Mouse (Mus musculus) hindbrain, embryonic 15.5 days (tissue): ENCODE data around the gene Slain1. TPM values are rescaled to one million over a fixed set of nuclear protein-coding genes. Genes with fewer than 3 reads are reported as not detected.
A peak's percentile ranks its signal among the peaks of the same experiment; 100 is the strongest.

Source experiments
- ATAC-seq: fragments of 200-750 bp; cut with Nextera tagmentation; 2 replicates; pipeline ENCODE4 v1.8.0; 2017; ENCODE audit warnings: low read depth, moderate number of reproducible peaks, moderate TSS enrichment; ENCODE audit not compliant: low FRiP score
- H3K27ac ChIP-seq: fragments of 300-500 bp; sonication (generic); replicated peaks from 2 replicates; pipeline ENCODE4 v1.5.1; 2015; ENCODE audit warnings: mild to moderate bottlenecking, inconsistent platforms
- H3K27me3 ChIP-seq: fragments of 300-500 bp; sonication (generic); 2 replicates; pipeline ENCODE4 v1.6.1; 2015; ENCODE audit warnings: control low read depth, inconsistent platforms
- H3K36me3 ChIP-seq: fragments of 300-500 bp; sonication (generic); 2 replicates; pipeline ENCODE4 v1.6.1; 2015; ENCODE audit warnings: control low read depth, inconsistent platforms
- H3K4me1 ChIP-seq: fragments of 300-500 bp; sonication (generic); replicated peaks from 2 replicates; pipeline ENCODE4 v1.6.1; 2015; ENCODE audit warnings: control low read depth, inconsistent platforms
- H3K4me2 ChIP-seq: fragments of 300-500 bp; sonication (generic); 2 replicates; pipeline ENCODE4 v1.6.1; 2015; ENCODE audit warnings: moderate library complexity, mild to moderate bottlenecking, inconsistent platforms
- H3K4me3 ChIP-seq: fragments of 300-500 bp; sonication (generic); 2 replicates; pipeline ENCODE4 v1.5.1; 2015; ENCODE audit warnings: mild to moderate bottlenecking, inconsistent platforms
- H3K9ac ChIP-seq: fragments of 300-500 bp; sonication (generic); 2 replicates; pipeline ENCODE4 v1.6.1; 2015; ENCODE audit warnings: inconsistent platforms
- H3K9me3 ChIP-seq: fragments of 300-500 bp; sonication (generic); 2 replicates; pipeline ENCODE4 v1.6.1; 2016; ENCODE audit warnings: control low read depth, inconsistent platforms
- WGBS: fragments of 180-500 bp; shearing (Covaris S2); methylation state at CpG from one replicate; pipeline ENCODE4 v1.1.7; 2015; 5-methylcytosine and 5-hydroxymethylcytosine counted together
- polyA plus RNA-seq: library from polyadenylated mRNA; unstranded; fragments of >200 nt; fragmentation: Nextera tagmentation; extraction: Ambion mirVana; gene quantifications from 2 replicates; pipeline ENCODE4 v1.2.1, GENCODE M21; 2015

Slain1 gene
- polyA plus RNA-seq, 1 experiment from 2014 or later = 21.1 TPM

- H3K27ac ChIP-seq = peak overlapping the region; percentile 98
- H3K36me3 ChIP-seq = no peaks in the 10 kb centered on the region
- H3K9ac ChIP-seq = no peak overlapping the region
- H3K4me1 ChIP-seq = peaks cover 50% of the 10 kb centered on the region
- no peaks in the 10 kb centered on the region for H3K27me3 ChIP-seq
- H3K4me2 ChIP-seq = peak overlapping the region; percentile 83
- WGBS = 23% methylated on average over 4 of the region's 4 CpGs
- peak overlapping the region; percentile 85 for H3K4me3 ChIP-seq
- H3K9me3 ChIP-seq = no peaks in the 10 kb centered on the region
- no peak for ATAC-seq
These were observed 726 bp upstream of the Slain1 start for GRCm38 (mm10) chr14:103649302-103649701.

- Histone ChIP-seq H3K27ac (peak overlapping the region; percentile 98), H3K4me3 (peak overlapping the region; percentile 85), H3K4me1 (peaks cover 59% of the 10 kb centered on the region), H3K36me3 (no peaks in the 10 kb centered on the region), H3K9me3 (no peaks in the 10 kb centered on the region), H3K9ac (peak overlapping the region; percentile 89), H3K27me3 (no peaks in the 10 kb centered on the region), H3K4me2 (peak overlapping the region; percentile 83)
- peak; percentile 71 for ATAC-seq
- under 1% methylated on average over 44 of the region's 67 CpGs for WGBS
These were observed 529 bp downstream of the Slain1 start for GRCm38 (mm10) chr14:103650413-103651101.

- ATAC-seq = peak; percentile 24
- Histone ChIP-seq H3K36me3 (no peaks in the 10 kb centered on the region), H3K4me3 (peak overlapping the region; percentile 85), H3K27ac (peak overlapping the region; percentile 98), H3K27me3 (no peaks in the 10 kb centered on the region), H3K4me1 (peaks cover 63% of the 10 kb centered on the region), H3K9me3 (no peaks in the 10 kb centered on the region), H3K4me2 (peak overlapping the region; percentile 83), H3K9ac (peak overlapping the region; percentile 89)
- 4% methylated on average over 11 of the region's 11 CpGs for WGBS
These were observed 1.1 kb downstream of the Slain1 start for GRCm38 (mm10) chr14:103651106-103651505.

- WGBS = 36% methylated on average over 2 of the region's 2 CpGs
- Histone ChIP-seq H3K27me3 (no peaks in the 10 kb centered on the region), H3K4me1 (peaks cover 68% of the 10 kb centered on the region), H3K4me2 (peak overlapping the region; percentile 83), H3K27ac (peak overlapping the region; percentile 98), H3K9me3 (no peaks in the 10 kb centered on the region), H3K4me3 (peak overlapping the region; percentile 85), H3K9ac (peak overlapping the region; percentile 89), H3K36me3 (no peaks in the 10 kb centered on the region)
- ATAC-seq = no peak
These were observed 1.5 kb downstream of the Slain1 start for GRCm38 (mm10) chr14:103651562-103651961.

- Histone ChIP-seq H3K4me2 (peak overlapping the region; percentile 83), H3K4me3 (peak overlapping the region; percentile 85), H3K27me3 (no peaks in the 10 kb centered on the region), H3K9me3 (no peaks in the 10 kb centered on the region), H3K9ac (no peak overlapping the region), H3K4me1 (peaks cover 73% of the 10 kb centered on the region), H3K36me3 (no peaks in the 10 kb centered on the region), H3K27ac (no peak overlapping the region)
- WGBS = 81% methylated on average over 5 of the region's 5 CpGs
- no peak for ATAC-seq
These were observed 2.5 kb downstream of the Slain1 start for GRCm38 (mm10) chr14:103652524-103652923.

- WGBS = 59% methylated on average over 5 of the region's 5 CpGs
- no peak for ATAC-seq
These were observed 3.8 kb downstream of the Slain1 start for GRCm38 (mm10) chr14:103653800-103654199.

GRCm38 (mm10) chr14:103655448-103655847, 5.4 kb downstream of the Slain1 start:
- Histone ChIP-seq H3K4me2 (no peak overlapping the region), H3K27me3 (no peaks in the 10 kb centered on the region), H3K4me3 (no peak overlapping the region), H3K36me3 (peaks cover 13% of the 10 kb centered on the region), H3K27ac (no peak overlapping the region), H3K4me1 (peaks cover 53% of the 10 kb centered on the region), H3K9me3 (no peaks in the 10 kb centered on the region), H3K9ac (no peak overlapping the region)
- ATAC-seq = no peak
- 58% methylated on average over 5 of the region's 5 CpGs for WGBS

More at GRCm38 (mm10) chr14:103653800-103654199, 3.8 kb downstream of the Slain1 start:
- Histone ChIP-seq H3K4me3 (no peak overlapping the region), H3K4me2 (peak overlapping the region; percentile 10), H3K27ac (no peak overlapping the region), H3K4me1 (peaks cover 64% of the 10 kb centered on the region), H3K9me3 (no peaks in the 10 kb centered on the region), H3K27me3 (no peaks in the 10 kb centered on the region), H3K36me3 (peaks cover 8% of the 10 kb centered on the region), H3K9ac (no peak overlapping the region)

- WGBS = 93% methylated on average over 4 of the region's 4 CpGs
- Histone ChIP-seq H3K36me3 (peaks cover 13% of the 10 kb centered on the region), H3K4me3 (no peak overlapping the region), H3K4me2 (no peak overlapping the region), H3K9ac (no peak overlapping the region), H3K27me3 (no peaks in the 10 kb centered on the region), H3K4me1 (peaks cover 40% of the 10 kb centered on the region), H3K9me3 (no peaks in the 10 kb centered on the region), H3K27ac (no peak overlapping the region)
- no peak for ATAC-seq
These were observed 7.8 kb downstream of the Slain1 start for GRCm38 (mm10) chr14:103657876-103658275.

GRCm38 (mm10) chr14:103663026-103663425, 13.0 kb downstream of the Slain1 start:
- 0 out of 2 replicates have a peak, but pooled peaks have one; percentile 31 for ATAC-seq
- Histone ChIP-seq H3K9ac (no peak overlapping the region), H3K27ac (no peak overlapping the region)

GRCm38 (mm10) chr14:103664391-103664790, 14.4 kb downstream of the Slain1 start:
- no peak overlapping the region for H3K4me3 ChIP-seq
- no peak overlapping the region for H3K4me2 ChIP-seq
- H3K9ac ChIP-seq = no peak overlapping the region
- no peak overlapping the region for H3K27ac ChIP-seq
- WGBS = 77% methylated on average over 4 of the region's 4 CpGs
- peaks cover 7% of the 10 kb centered on the region for H3K4me1 ChIP-seq
- H3K36me3 ChIP-seq = peaks cover 9% of the 10 kb centered on the region; the same call in 1 of the 2 replicates
- H3K9me3 ChIP-seq = no peaks in the 10 kb centered on the region
- ATAC-seq = no peak
- H3K27me3 ChIP-seq = no peaks in the 10 kb centered on the region

More at GRCm38 (mm10) chr14:103663026-103663425, 13.0 kb downstream of the Slain1 start:
- H3K27me3 ChIP-seq = no peaks in the 10 kb centered on the region
- no peaks in the 10 kb centered on the region for H3K9me3 ChIP-seq
- peaks cover 7% of the 10 kb centered on the region for H3K4me1 ChIP-seq
- 50% methylated on average over 7 of the region's 7 CpGs for WGBS
- no peak overlapping the region for H3K4me2 ChIP-seq
- no peak overlapping the region for H3K4me3 ChIP-seq
- peaks cover 13% of the 10 kb centered on the region for H3K36me3 ChIP-seq

GRCm38 (mm10) chr14:103666347-103666954, 16.4 kb downstream of the Slain1 start:
- whole genome bisulfite sequencing = 78% methylated on average over 8 of the region's 8 CpGs
- no peak overlapping the region for H3K4me2 ChIP-seq

GRCm38 (mm10) chr14:103667036-103667435, 17.0 kb downstream of the Slain1 start:
- Histone ChIP-seq H3K27me3 (no peaks in the 10 kb centered on the region), H3K9me3 (no peaks in the 10 kb centered on the region), H3K4me3 (no peak overlapping the region), H3K4me2 (no peak overlapping the region), H3K36me3 (peaks cover 12% of the 10 kb centered on the region; the same call in 1 of the 2 replicates), H3K4me1 (peaks cover 7% of the 10 kb centered on the region), H3K9ac (no peak overlapping the region), H3K27ac (no peak overlapping the region)
- ATAC-seq = no peak
- 95% methylated on average over 8 of the region's 8 CpGs for WGBS

More at GRCm38 (mm10) chr14:103666347-103666954, 16.4 kb downstream of the Slain1 start:
- Histone ChIP-seq H3K9ac (no peak overlapping the region), H3K36me3 (peaks cover 12% of the 10 kb centered on the region; the same call in 1 of the 2 replicates), H3K4me3 (no peak overlapping the region), H3K27me3 (no peaks in the 10 kb centered on the region), H3K27ac (no peak overlapping the region), H3K9me3 (no peaks in the 10 kb centered on the region), H3K4me1 (peaks cover 7% of the 10 kb centered on the region)
- ATAC-seq = no peak
